Mouse (Mus musculus): ENCODE measurements around the gene Ttll8.

Gene Ttll8

DNA sequence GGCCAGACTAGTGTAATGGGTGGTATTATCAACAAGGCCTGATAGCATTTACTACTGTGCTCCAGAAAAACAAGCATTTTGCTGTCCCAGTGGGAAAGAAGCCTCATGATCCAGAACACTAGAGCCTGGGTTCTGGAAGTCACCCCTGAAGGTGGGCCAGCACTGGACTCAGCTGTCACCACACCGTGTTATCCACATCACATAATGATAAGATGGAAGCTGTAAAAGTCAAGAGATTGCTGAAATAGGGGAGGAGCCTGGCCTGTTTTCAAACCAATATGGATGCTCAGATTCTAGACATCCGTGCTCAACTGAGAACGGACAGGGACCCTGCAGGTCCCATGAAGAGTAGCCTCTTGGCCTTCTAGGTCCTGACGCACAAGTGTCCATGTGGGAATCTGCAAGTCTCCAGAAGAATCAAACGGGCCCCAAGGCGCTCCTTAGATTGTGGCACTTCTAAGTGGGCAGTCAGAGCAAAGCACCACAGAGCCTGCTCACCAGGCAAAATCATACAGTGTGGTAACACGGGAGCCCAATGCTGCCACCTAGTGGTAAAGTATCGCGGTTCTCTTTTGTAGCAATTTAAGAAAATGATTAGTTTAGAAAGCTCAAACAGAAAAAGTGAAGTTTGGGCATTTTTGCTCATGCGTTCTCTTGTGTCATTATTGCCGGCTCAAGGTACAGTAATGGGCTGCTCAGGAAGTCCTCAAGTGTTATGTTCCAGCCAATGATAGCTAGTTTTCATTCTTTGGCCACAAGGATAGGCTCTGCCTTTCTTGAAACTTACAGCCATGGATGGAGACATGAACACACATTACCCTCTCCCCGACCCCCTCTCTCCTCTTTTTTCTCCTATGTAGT lies 32.9 kb downstream of the Ttll8 start:
- peak; percentile 57 for DNase-seq (ENCODE audit: low spot score)

- DNase-seq (ENCODE audit: low spot score): no peak
These were observed 34.2 kb downstream of the Ttll8 start for GRCm38 (mm10) chr15:88920065-88920464.

GRCm38 (mm10) chr15:88919328-88919727 lies 34.9 kb downstream of the Ttll8 start:
- DNase-seq (ENCODE audit: low spot score): no peak

- no peak for DNase-seq (ENCODE audit: low spot score)
These were observed 37.1 kb downstream of the Ttll8 start for GRCm38 (mm10) chr15:88917126-88917525.

- DNase-seq (ENCODE audit: low spot score): no peak
These were observed 37.9 kb downstream of the Ttll8 start for GRCm38 (mm10) chr15:88916366-88916765.

DNA sequence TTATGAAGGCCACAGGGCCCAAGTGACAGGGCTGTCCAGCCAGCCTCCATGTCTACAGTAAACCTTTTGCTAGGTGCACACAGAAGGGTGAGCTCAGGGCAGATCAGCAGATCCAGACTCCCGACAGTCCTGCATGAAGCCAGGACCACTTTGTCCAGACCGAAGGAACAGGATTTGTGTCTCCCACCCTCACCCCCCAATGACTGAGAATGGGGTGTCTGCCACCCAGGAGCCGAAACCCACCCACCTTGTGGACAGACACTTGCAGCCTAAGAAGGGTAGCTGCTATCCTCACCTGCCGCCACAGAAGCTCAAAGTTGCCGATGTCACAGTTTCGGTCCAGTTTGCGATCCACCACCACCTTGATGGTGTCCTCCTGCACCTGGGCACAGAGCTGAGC lies 39.2 kb downstream of the Ttll8 start:
- DNase-seq (ENCODE audit: low spot score): no peak

DNA sequence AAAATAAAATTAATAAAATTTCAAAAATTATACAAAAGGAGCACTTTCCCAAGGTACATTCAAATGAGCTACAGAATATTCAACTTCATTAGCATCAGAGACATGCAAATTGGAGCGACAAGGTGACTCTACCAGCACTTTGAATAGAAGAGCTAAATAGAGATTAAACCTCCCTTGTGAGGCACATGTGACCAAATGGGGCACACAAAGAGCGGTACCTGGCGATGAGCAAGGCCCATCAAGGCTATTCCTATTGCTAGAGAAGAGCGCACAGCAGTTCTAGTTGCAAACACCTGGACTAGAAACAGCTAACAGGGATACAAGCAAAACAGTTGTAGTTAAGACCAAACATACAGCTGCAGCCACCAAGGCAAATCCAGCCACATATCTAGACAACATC lies 47.9 kb downstream of the Ttll8 start:
- DNase-seq (ENCODE audit: low spot score): no peak

- DNase-seq (ENCODE audit: low spot score): no peak
These were observed 50.0 kb downstream of the Ttll8 start for GRCm38 (mm10) chr15:88904056-88904811.

- DNase-seq (ENCODE audit: low spot score): no peak
These were observed 51.1 kb downstream of the Ttll8 start for GRCm38 (mm10) chr15:88903086-88903485.

GRCm38 (mm10) chr15:88902200-88902875 lies 51.9 kb downstream of the Ttll8 start:
- DNase-seq (ENCODE audit: low spot score): no peak

DNA sequence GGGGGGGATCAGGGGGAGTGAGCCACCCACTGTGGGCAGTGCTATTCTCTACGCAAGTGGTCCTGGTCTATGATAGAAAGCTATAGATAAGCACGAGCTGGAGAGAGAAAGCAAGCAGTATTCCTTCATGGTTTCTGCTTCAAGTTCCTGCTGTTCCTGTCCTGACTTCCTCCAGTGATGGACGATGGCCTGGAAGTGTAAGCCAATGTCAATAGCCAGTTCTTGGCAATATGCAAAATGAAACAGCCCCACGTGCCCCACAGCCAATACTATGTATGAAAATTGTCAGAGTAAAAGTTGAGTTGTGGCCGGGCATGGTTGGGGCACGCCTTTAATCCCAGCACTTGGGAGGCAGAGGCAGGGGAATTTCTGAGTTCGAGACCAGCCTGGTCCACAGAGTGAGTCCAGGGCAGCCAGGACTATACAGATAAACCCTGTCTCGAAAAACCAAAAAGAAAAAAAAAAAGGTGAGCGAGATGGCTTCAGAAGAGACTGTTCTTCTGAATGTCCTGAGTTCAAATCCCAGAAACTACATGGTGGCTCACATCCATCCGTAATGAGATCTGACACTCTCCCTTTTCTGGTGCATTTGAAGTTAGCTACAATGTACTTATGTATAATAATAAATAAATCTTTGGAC lies 57.8 kb downstream of the Ttll8 start:
- no peak for DNase-seq (ENCODE audit: low spot score)

- DNase-seq (ENCODE audit: low spot score): no peak
These were observed 58.3 kb downstream of the Ttll8 start for GRCm38 (mm10) chr15:88895891-88896290.

GRCm38 (mm10) chr15:88895119-88895518 lies 59.1 kb downstream of the Ttll8 start:
- no peak for DNase-seq (ENCODE audit: low spot score)

- DNase-seq (ENCODE audit: low spot score): no peak
These were observed 61.3 kb downstream of the Ttll8 start for GRCm38 (mm10) chr15:88892876-88893275.

DNA sequence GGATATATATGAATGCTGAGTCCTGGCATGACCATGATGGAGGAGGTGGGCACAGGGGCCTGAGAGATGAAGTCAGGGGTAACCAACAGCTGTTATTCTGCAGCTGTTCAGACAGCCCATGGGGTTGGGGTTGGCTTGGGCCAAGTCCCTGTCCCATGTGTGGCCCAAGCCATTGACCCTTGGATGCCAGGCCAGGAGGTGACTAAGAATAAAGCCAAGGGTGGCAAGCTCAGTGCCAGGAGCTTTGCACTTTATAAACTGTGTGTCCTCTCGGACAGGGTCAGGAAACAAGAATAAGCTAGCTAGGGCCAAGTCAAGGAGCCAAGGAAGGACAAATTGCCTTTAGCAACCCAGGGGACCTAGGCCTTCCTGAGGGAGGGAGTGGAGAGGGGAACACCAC lies 62.0 kb downstream of the Ttll8 start:
- DNase-seq (ENCODE audit: low spot score): no peak

- DNase-seq (ENCODE audit: low spot score): no peak
These were observed 62.6 kb downstream of the Ttll8 start for GRCm38 (mm10) chr15:88891676-88892040.

GRCm38 (mm10) chr15:88890751-88891675 lies 63.2 kb downstream of the Ttll8 start:
- peak; percentile 67 for DNase-seq (ENCODE audit: low spot score)

DNA sequence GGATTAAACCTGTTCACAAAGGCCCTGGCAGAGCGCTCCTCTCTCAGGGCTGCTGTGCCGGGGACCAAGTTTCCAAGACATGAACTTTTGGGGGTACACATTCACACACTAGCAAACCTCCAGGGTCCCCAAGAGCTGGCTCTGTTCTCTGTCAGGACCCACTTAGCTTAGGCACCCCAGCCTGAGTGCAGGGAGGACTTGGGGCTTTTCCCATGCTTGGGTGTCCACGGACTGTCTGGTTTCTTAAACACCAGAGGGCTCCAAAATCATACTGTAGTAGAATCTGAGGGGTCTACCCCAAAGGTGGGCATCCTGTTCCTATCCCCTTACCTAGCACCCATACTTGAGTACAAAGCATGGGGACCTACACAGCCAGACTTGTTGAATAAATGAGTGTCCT lies 64.2 kb downstream of the Ttll8 start:
- DNase-seq (ENCODE audit: low spot score): no peak

- DNase-seq (ENCODE audit: low spot score): no peak
These were observed 65.2 kb downstream of the Ttll8 start for GRCm38 (mm10) chr15:88889032-88889431.

DNA sequence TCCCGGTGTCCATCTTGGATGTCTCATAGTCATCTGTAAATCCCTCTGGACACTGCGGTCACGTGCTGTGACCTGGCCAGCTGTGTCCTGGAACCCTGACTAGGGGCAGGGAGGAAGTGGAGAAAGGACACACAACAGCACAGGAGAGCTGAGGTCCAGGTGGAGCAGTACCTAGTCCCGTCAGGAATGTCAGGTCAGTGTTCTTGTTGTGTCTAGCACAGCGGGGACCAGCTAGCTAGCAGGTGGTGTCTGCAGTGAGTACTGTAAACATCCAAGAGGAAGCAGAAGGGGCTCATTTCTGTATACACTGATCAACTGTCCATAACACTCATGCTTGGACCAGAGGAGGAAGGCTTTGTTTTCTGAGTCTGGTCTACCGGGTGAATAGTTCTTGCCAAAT lies 68.8 kb downstream of the Ttll8 start:
- no peak for DNase-seq (ENCODE audit: low spot score)

- no peak for DNase-seq (ENCODE audit: low spot score)
These were observed 70.9 kb downstream of the Ttll8 start for GRCm38 (mm10) chr15:88883342-88883741.
